Mouse (Mus musculus) adrenal gland, adult 18-20 months (tissue): ENCODE measurements around the gene Rsl24d1. TPM values are rescaled to one million over a fixed set of nuclear protein-coding genes. Genes with fewer than 3 reads are reported as not detected.
"Not testable (repeated sequence)": the region's sequence is repeated elsewhere in the genome, so short reads cannot be mapped to it uniquely, and the experiment has no call there.

Source experiments
- DNase-seq, 2 experiments: peaks; one replicate each; pipeline ENCODE4 v3.0.0; 2021 to 2022; ENCODE audit warnings: low spot score in 2 of 2
- long read RNA-seq, 2 experiments: library from polyadenylated mRNA; stranded (forward); transcript quantifications; one replicate each; pipeline ENCODE4 v2.0.0; 2021
- total RNA-seq, 2 experiments: library from RNA; stranded (reverse); gene quantifications; 1 replicate in 1 of 2; 2 replicates in 1 of 2; pipeline ENCODE4 v1.2.3; 2021

Rsl24d1 gene
- 10 to 100 TPM; 60.3 to 66.3 TPM for total RNA-seq
- long read RNA-seq, experiment 1, transcript Rsl24d1-201 (6 exons, 1,543 nt), result major isoform, 35 of 35 reads
- long read RNA-seq, experiment 1, partial matches to known transcripts, result 0 of 35 reads
- long read RNA-seq, experiment 1, other reads (novel, unspliced or antisense), result 0 of 35 reads
- long read RNA-seq, experiment 2, transcript Rsl24d1-201 (6 exons, 1,543 nt), result major isoform, 100 of 112 reads
- long read RNA-seq, experiment 2, partial matches to known transcripts, result 0 of 112 reads
- long read RNA-seq, experiment 2, other reads (novel, unspliced or antisense), result 12 of 112 reads

GRCm38 (mm10) chr9:73112919-73113906 is at the start of gene Rsl24d1:
Gene Rsl24d1, plus strand, starts transcription at chr9:73113426.
- peak; percentile 70 to 74 for DNase-seq

- DNase-seq, result no peak
Observed at GRCm38 (mm10) chr9:73063621-73064290, 49.5 kb upstream of the Rsl24d1 start.

- DNase-seq, result no peak
Observed at GRCm38 (mm10) chr9:73067086-73067485, 46.1 kb upstream of the Rsl24d1 start.

GRCm38 (mm10) chr9:73068230-73068679 is 45.0 kb upstream of the Rsl24d1 start:
- no peak for DNase-seq

- DNase-seq, result no peak
Observed at GRCm38 (mm10) chr9:73068688-73069087, 44.5 kb upstream of the Rsl24d1 start.

GRCm38 (mm10) chr9:73070971-73071659 is 42.1 kb upstream of the Rsl24d1 start:
- DNase-seq, result no peak

GRCm38 (mm10) chr9:73072426-73072825 is 40.8 kb upstream of the Rsl24d1 start:
- no peak for DNase-seq

- no peak for DNase-seq
Observed at GRCm38 (mm10) chr9:73073169-73073568, 40.1 kb upstream of the Rsl24d1 start.

GRCm38 (mm10) chr9:73079349-73079748 is 33.9 kb upstream of the Rsl24d1 start:
- not testable (repeated sequence) for DNase-seq

GRCm38 (mm10) chr9:73079801-73080325 is 33.4 kb upstream of the Rsl24d1 start:
- DNase-seq, result no peak

GRCm38 (mm10) chr9:73082291-73083000 is 30.8 kb upstream of the Rsl24d1 start:
- no peak for DNase-seq

GRCm38 (mm10) chr9:73083956-73084355 is 29.3 kb upstream of the Rsl24d1 start:
- no peak for DNase-seq

- no peak for DNase-seq
Observed at GRCm38 (mm10) chr9:73085845-73086244, 27.4 kb upstream of the Rsl24d1 start.

GRCm38 (mm10) chr9:73087121-73087520 is 26.1 kb upstream of the Rsl24d1 start:
- no peak for DNase-seq

- no peak for DNase-seq
Observed at GRCm38 (mm10) chr9:73087581-73087980, 25.6 kb upstream of the Rsl24d1 start.

GRCm38 (mm10) chr9:73089222-73089920 is 23.9 kb upstream of the Rsl24d1 start:
- no peak for DNase-seq

GRCm38 (mm10) chr9:73090121-73090520 is 23.1 kb upstream of the Rsl24d1 start:
- DNase-seq, result no peak

GRCm38 (mm10) chr9:73091747-73092146 is 21.5 kb upstream of the Rsl24d1 start:
- DNase-seq, result no peak

GRCm38 (mm10) chr9:73094580-73094979 is 18.6 kb upstream of the Rsl24d1 start:
- no peak for DNase-seq
